Mouse (Mus musculus): Measurements from ENCODE around the gene Sec61a1.

GRCm38 (mm10) chr6:88544241-88544640, 25.5 kb upstream of the Sec61a1 start:
- no peak for TF ChIP-seq SIN3A (IDR thresholded peaks at IDR 0.05; ENCODE audit: low read length)
- TF ChIP-seq ZC3H11A (IDR thresholded peaks at IDR 0.05; ENCODE audit: low read depth, low read length) = no peak
- TF ChIP-seq CTCF (IDR thresholded peaks at IDR 0.05 in 2 of 3, conservative IDR thresholded peaks at IDR 0.05 in 1 of 3; ENCODE audit: control insufficient read depth in 1 of 3, insufficient read depth in 1 of 3, low read depth in 2 of 3, low read length in 3 of 3, poor library complexity in 1 of 3, severe bottlenecking in 1 of 3) = no peak
- no peak for TF ChIP-seq MXI1 (IDR thresholded peaks at IDR 0.05; ENCODE audit: low read depth, low read length)
- no peak for TF ChIP-seq ZNF384 (IDR thresholded peaks at IDR 0.05; ENCODE audit: low read depth, low read length)
